Mouse (Mus musculus): ENCODE measurements around the gene Dpep3. TPM values are rescaled to one million over a fixed set of nuclear protein-coding genes. Genes with fewer than 3 reads are reported as not detected.

The Dpep3 gene
- polyA plus RNA-seq, 1 experiment: 0.05 TPM

GRCm38 (mm10) chr8:105936866-105937475 lies 42.3 kb downstream of the Dpep3 start:
- no peaks in the 10 kb centered on the region for H3K27me3 ChIP-seq (replicated peaks; ENCODE audit: control insufficient read depth, insufficient read depth, low read length)
- TF ChIP-seq POLR2A (IDR thresholded peaks at IDR 0.05; ENCODE audit: low read depth, low read length): peak; percentile 78
- 0 out of 2 replicates have a peak, but pooled peaks have one; percentile 14 for TF ChIP-seq CTCF (conservative IDR thresholded peaks at IDR 0.05; ENCODE audit: insufficient read depth, insufficient read length, low read depth, low read length)
- under 1% methylated on average over 30 of the region's 30 CpGs for WGBS
- peaks cover 4% of the 10 kb centered on the region; the same call in 1 of the 2 replicates for H3K4me1 ChIP-seq (ENCODE audit: control insufficient read depth, insufficient read depth, low read length)
- H3K27ac ChIP-seq (ENCODE audit: insufficient read depth, low read depth, low read length): peak overlapping the region; percentile 79
- no peaks in the 10 kb centered on the region for H3K36me3 ChIP-seq (ENCODE audit: control insufficient read depth, insufficient read depth, low read length)
- peak; percentile 97 for DNase-seq
- H3K4me3 ChIP-seq (ENCODE audit: insufficient read depth, low read depth, low read length): peak overlapping the region; percentile 91

DNA sequence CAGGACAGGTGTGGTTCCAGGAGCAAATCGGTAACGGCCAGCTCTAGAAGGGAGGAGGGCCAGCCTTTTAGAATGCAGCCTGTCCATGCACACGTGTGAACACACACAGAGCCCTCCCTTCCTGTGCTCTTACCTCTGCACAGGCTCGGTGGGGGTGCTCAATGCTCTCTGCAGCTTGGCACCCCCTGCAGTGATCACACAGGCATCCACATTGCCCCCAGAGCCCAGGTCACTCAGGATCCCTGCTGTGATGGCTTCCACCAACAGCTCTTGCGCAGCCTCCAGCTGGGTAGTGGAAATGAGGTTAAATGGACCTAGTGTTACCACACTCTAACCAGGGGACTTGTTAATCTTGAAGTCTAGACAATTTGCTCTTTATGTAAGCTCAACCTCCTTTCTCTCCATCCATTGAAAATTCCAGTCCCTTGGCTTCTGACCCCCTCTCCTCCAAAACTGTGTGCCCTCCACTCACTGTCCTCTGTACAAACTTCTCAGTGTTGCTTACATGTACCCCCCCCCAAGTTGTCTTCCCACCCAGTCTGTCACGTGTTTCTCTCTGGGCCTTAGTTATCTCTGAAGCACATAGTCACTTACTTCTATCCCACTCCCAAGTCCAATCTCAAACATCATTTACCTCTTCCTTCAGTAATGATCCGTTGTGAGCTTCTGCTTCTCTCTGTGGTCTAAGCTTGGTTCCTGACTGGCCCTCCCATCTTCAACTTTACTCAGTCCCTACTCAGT lies 43.2 kb downstream of the Dpep3 start:
- H3K27me3 ChIP-seq (replicated peaks; ENCODE audit: control insufficient read depth, insufficient read depth, low read length): no peaks in the 10 kb centered on the region
- H3K36me3 ChIP-seq (ENCODE audit: control insufficient read depth, insufficient read depth, low read length): no peaks in the 10 kb centered on the region
- DNase-seq: no peak
- TF ChIP-seq CTCF (conservative IDR thresholded peaks at IDR 0.05; ENCODE audit: insufficient read depth, insufficient read length, low read depth, low read length) (no peak), POLR2A (IDR thresholded peaks at IDR 0.05; ENCODE audit: low read depth, low read length) (no peak)
- no peak overlapping the region for H3K4me3 ChIP-seq (ENCODE audit: insufficient read depth, low read depth, low read length)
- H3K4me1 ChIP-seq (ENCODE audit: control insufficient read depth, insufficient read depth, low read length): peaks cover 4% of the 10 kb centered on the region; the same call in 1 of the 2 replicates
- H3K27ac ChIP-seq (ENCODE audit: insufficient read depth, low read depth, low read length): no peak overlapping the region
- 38% methylated on average over 7 of the region's 7 CpGs for WGBS

- no peak for DNase-seq
- no peak overlapping the region for H3K27ac ChIP-seq (ENCODE audit: insufficient read depth, low read depth, low read length)
- TF ChIP-seq POLR2A (IDR thresholded peaks at IDR 0.05; ENCODE audit: low read depth, low read length) (no peak), CTCF (conservative IDR thresholded peaks at IDR 0.05; ENCODE audit: insufficient read depth, insufficient read length, low read depth, low read length) (no peak)
- no peak overlapping the region for H3K4me3 ChIP-seq (ENCODE audit: insufficient read depth, low read depth, low read length)
- no peaks in the 10 kb centered on the region for H3K27me3 ChIP-seq (replicated peaks; ENCODE audit: control insufficient read depth, insufficient read depth, low read length)
- 75% methylated on average over 6 of the region's 6 CpGs for WGBS
- H3K4me1 ChIP-seq (ENCODE audit: control insufficient read depth, insufficient read depth, low read length): peaks cover 4% of the 10 kb centered on the region; the same call in 1 of the 2 replicates
- no peaks in the 10 kb centered on the region for H3K36me3 ChIP-seq (ENCODE audit: control insufficient read depth, insufficient read depth, low read length)
Measured at GRCm38 (mm10) chr8:105935105-105935504, 44.1 kb downstream of the Dpep3 start.

DNA sequence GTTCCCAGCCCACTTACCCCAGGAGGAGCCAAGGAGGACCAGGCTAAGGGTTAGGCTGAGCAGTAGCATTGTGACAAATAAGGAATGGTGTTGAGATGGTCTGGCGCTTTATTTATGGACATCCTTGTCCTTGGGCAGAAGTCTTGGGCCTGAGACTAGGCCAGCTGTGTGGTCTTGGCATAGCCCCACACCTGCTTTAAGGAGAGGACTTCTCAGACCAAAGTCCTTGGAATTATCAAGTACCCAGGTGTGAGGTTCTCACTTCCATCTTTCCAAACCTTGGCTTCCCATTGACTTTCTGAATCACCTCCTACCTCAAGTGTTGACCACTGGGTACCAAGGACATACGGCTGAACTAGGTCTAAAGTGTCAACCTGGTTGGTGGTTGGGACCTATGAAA lies 45.5 kb downstream of the Dpep3 start, which contains the start of gene Ctrl:
Gene Ctrl, minus strand, starts transcription at position 101 of the 400 bp plus-strand sequence.
- Histone ChIP-seq H3K4me3 (ENCODE audit: insufficient read depth, low read depth, low read length) (no peak within 1 kb of the TSS), H3K36me3 (ENCODE audit: control insufficient read depth, insufficient read depth, low read length) (no peaks in the 10 kb centered on the region), H3K27ac (ENCODE audit: insufficient read depth, low read depth, low read length) (no peak within 1 kb of the TSS), H3K4me1 (ENCODE audit: control insufficient read depth, insufficient read depth, low read length) (peaks cover 4% of the 10 kb centered on the region; the same call in 1 of the 2 replicates), H3K27me3 (replicated peaks; ENCODE audit: control insufficient read depth, insufficient read depth, low read length) (no peaks in the 10 kb centered on the region)
- TF ChIP-seq CTCF (conservative IDR thresholded peaks at IDR 0.05; ENCODE audit: insufficient read depth, insufficient read length, low read depth, low read length) (no peak), POLR2A (IDR thresholded peaks at IDR 0.05; ENCODE audit: low read depth, low read length) (no peak)
- WGBS: 91% methylated on average over 2 of the region's 2 CpGs
- no peak for DNase-seq

DNA sequence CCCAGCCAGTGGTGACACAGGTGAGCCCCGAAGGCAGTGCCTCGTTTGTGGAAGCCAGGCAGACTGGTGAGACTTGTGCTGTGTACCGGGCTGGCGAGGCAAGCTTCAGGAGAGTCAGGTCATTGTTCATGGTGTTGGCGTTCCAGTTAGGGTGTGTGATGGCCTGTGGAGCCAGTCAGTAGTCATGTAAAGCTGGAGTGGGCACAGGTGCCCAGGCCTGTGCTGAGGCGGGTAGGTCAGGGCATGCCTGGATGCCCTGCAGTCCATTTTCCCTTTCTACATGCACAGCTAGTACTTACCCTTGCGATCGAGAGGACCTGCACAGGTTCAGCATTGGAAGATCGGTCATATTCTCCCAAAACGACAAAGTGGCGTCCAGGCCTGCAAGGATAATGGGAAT lies 46.7 kb downstream of the Dpep3 start:
- no peak for TF ChIP-seq CTCF (conservative IDR thresholded peaks at IDR 0.05; ENCODE audit: insufficient read depth, insufficient read length, low read depth, low read length)
- no peak for TF ChIP-seq POLR2A (IDR thresholded peaks at IDR 0.05; ENCODE audit: low read depth, low read length)
- Histone ChIP-seq H3K27ac (ENCODE audit: insufficient read depth, low read depth, low read length) (no peak overlapping the region), H3K4me3 (ENCODE audit: insufficient read depth, low read depth, low read length) (no peak overlapping the region), H3K4me1 (ENCODE audit: control insufficient read depth, insufficient read depth, low read length) (peaks cover 4% of the 10 kb centered on the region; the same call in 1 of the 2 replicates), H3K36me3 (ENCODE audit: control insufficient read depth, insufficient read depth, low read length) (no peaks in the 10 kb centered on the region), H3K27me3 (replicated peaks; ENCODE audit: control insufficient read depth, insufficient read depth, low read length) (no peaks in the 10 kb centered on the region)
- DNase-seq: no peak
- 90% methylated on average over 11 of the region's 11 CpGs for WGBS

GRCm38 (mm10) chr8:105931271-105931670 lies 48.0 kb downstream of the Dpep3 start:
- no peaks in the 10 kb centered on the region for H3K4me1 ChIP-seq (ENCODE audit: control insufficient read depth, insufficient read depth, low read length)
- H3K27ac ChIP-seq (ENCODE audit: insufficient read depth, low read depth, low read length): no peak overlapping the region
- no peak for TF ChIP-seq CTCF (conservative IDR thresholded peaks at IDR 0.05; ENCODE audit: insufficient read depth, insufficient read length, low read depth, low read length)
- TF ChIP-seq POLR2A (IDR thresholded peaks at IDR 0.05; ENCODE audit: low read depth, low read length): no peak
- no peaks in the 10 kb centered on the region for H3K36me3 ChIP-seq (ENCODE audit: control insufficient read depth, insufficient read depth, low read length)
- no peak for DNase-seq
- H3K27me3 ChIP-seq (replicated peaks; ENCODE audit: control insufficient read depth, insufficient read depth, low read length): no peaks in the 10 kb centered on the region
- 98% methylated on average over 3 of the region's 3 CpGs for WGBS
- H3K4me3 ChIP-seq (ENCODE audit: insufficient read depth, low read depth, low read length): no peak overlapping the region

- Histone ChIP-seq H3K4me1 (ENCODE audit: control insufficient read depth, insufficient read depth, low read length) (no peaks in the 10 kb centered on the region), H3K36me3 (ENCODE audit: control insufficient read depth, insufficient read depth, low read length) (no peaks in the 10 kb centered on the region)
- WGBS: 20% methylated on average over 8 of the region's 8 CpGs
Measured at GRCm38 (mm10) chr8:105930602-105931001, 48.6 kb downstream of the Dpep3 start.

More at GRCm38 (mm10) chr8:105930602-105931001, 48.6 kb downstream of the Dpep3 start:
- DNase-seq: peak; percentile 81
- no peak overlapping the region for H3K27ac ChIP-seq (ENCODE audit: insufficient read depth, low read depth, low read length)
- H3K4me3 ChIP-seq (ENCODE audit: insufficient read depth, low read depth, low read length): no peak overlapping the region
- no peaks in the 10 kb centered on the region for H3K27me3 ChIP-seq (replicated peaks; ENCODE audit: control insufficient read depth, insufficient read depth, low read length)
- TF ChIP-seq POLR2A (IDR thresholded peaks at IDR 0.05; ENCODE audit: low read depth, low read length) (no peak), CTCF (conservative IDR thresholded peaks at IDR 0.05; ENCODE audit: insufficient read depth, insufficient read length, low read depth, low read length) (peak; percentile 97)
